Mouse (Mus musculus) thymus, adult 2 months (tissue): ENCODE data around the gene Gm8947. TPM values are rescaled to one million over a fixed set of nuclear protein-coding genes. Genes with fewer than 3 reads are reported as not detected.

Experiments used
- DNase-seq: peaks from one replicate; pipeline ENCODE4 v3.0.0; 2021
- H3K27ac ChIP-seq: fragments of 200-500 bp; 2 replicates; pipeline ENCODE4 v1.5.1; 2012; ENCODE audit warnings: low read length, control low read depth; ENCODE audit not compliant: control insufficient read depth, insufficient read depth
- H3K27me3 ChIP-seq: fragments of 200-500 bp; 2 replicates; pipeline ENCODE4 v1.6.1; 2012; ENCODE audit warnings: mild to moderate bottlenecking, low read length, moderate library complexity, mixed read lengths; ENCODE audit not compliant: control insufficient read depth, insufficient read depth
- H3K36me3 ChIP-seq: fragments of 200-500 bp; 2 replicates; pipeline ENCODE4 v1.6.1; 2012; ENCODE audit warnings: mild to moderate bottlenecking, low read length, moderate library complexity; ENCODE audit not compliant: control insufficient read depth, insufficient read depth
- H3K4me1 ChIP-seq: fragments of 200-500 bp; replicated peaks from 2 replicates; pipeline ENCODE4 v1.6.1; 2012; ENCODE audit warnings: low read length; ENCODE audit not compliant: control insufficient read depth, insufficient read depth
- H3K4me3 ChIP-seq: fragments of 200-500 bp; 2 replicates; pipeline ENCODE4 v1.5.1; 2012; ENCODE audit warnings: mild to moderate bottlenecking, low read length, control low read depth, moderate library complexity; ENCODE audit not compliant: control insufficient read depth, insufficient read depth
- CTCF ChIP-seq: fragments of 200-500 bp; IDR thresholded peaks from 2 replicates; pipeline ENCODE4 v1.5.1; 2012; ENCODE audit warnings: mild to moderate bottlenecking, control low read depth, low read length, moderate library complexity, borderline replicate concordance; ENCODE audit not compliant: control insufficient read depth, poor library complexity, insufficient read depth; ENCODE audit errors: extremely low read depth
- POLR2A ChIP-seq: fragments of 200-500 bp; IDR thresholded peaks from 2 replicates; pipeline ENCODE4 v1.6.1; 2012; ENCODE audit warnings: mild to moderate bottlenecking, low read length, control low read depth, moderate library complexity; ENCODE audit not compliant: control insufficient read depth, poor library complexity, insufficient read depth; ENCODE audit errors: extremely low read depth
- WGBS: fragments of 180-500 bp; shearing (Covaris S2); methylation state at CpG from one replicate; pipeline ENCODE4 v1.1.7; 2018; 5-methylcytosine and 5-hydroxymethylcytosine counted together
- polyA plus RNA-seq: library from polyadenylated mRNA; depleted of rRNA; stranded (reverse); fragments of >200 nt; gene quantifications from 2 replicates; pipeline ENCODE4 v1.2.3, GENCODE M21; 2012

Gm8947 gene
- polyA plus RNA-seq, 1 experiment, result not detected

DNA sequence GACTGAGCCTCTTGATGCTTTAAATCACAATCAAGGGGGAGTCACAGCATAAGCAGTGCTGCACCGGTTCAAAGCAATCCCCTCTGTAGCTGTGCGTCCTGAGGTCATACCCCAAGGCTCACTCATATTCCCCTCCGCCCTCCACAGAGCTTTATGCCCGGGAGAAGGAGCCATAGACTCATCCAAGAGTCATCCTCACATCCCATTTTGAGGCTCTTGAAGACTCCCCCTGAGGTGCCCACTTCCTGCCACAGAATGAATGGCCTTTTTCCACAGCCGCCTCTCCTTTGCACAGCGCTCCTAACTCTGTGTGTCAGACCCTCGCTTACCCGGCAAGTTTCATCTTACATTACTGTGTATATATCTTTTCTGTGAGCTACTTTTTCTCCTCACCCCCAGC, 35.3 kb downstream of the Gm8947 start:
- no peaks in the 10 kb centered on the region for H3K36me3 ChIP-seq
- no peak overlapping the region for H3K27ac ChIP-seq
- no peaks in the 10 kb centered on the region for H3K27me3 ChIP-seq
- H3K4me1 ChIP-seq, result no peaks in the 10 kb centered on the region; the same call in 1 of the 2 replicates
- DNase-seq, result no peak
- no peak for TF ChIP-seq CTCF
- TF ChIP-seq POLR2A, result no peak
- H3K4me3 ChIP-seq, result no peak overlapping the region
- WGBS, result 75% methylated on average over 8 of the region's 8 CpGs

DNA sequence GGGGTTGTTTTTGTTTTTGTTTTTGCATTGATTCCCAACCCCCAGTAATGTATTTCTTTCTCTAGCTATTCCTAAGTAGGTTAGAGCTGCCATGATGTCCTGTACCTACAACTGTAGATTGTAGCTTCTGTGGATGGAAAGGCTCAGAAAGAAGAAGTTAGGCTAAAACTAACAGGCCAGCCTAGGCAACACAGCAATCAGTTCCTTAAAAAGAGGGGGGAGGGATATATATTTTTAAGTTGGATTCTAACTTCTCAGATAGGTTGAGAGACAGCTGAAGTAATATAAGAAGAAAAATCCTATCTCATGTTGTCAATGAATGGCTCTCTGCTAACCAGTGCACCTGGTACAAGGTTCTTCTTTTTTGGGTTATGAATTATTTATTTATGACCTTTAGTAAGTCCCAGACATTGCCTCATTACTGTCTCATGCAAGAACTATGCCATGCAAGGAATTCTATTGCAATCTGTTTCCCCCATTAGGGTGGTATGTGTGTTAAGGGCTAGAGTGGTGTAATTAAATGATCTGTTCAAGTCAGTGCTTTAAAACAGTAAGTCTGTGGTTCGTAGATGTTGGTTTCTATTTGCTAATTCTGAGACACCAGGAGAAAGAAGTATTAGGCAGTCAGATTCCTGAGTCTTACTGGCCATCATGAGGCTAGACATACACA, 36.3 kb downstream of the Gm8947 start:
- no peak for TF ChIP-seq CTCF
- TF ChIP-seq POLR2A, result no peak
- H3K36me3 ChIP-seq, result no peaks in the 10 kb centered on the region
- no peak overlapping the region for H3K4me3 ChIP-seq
- no peaks in the 10 kb centered on the region for H3K27me3 ChIP-seq
- no peak overlapping the region for H3K27ac ChIP-seq
- H3K4me1 ChIP-seq, result no peaks in the 10 kb centered on the region; the same call in 1 of the 2 replicates
- no peak for DNase-seq
- 91% methylated on average over 1 of the region's 1 CpGs for WGBS

- TF ChIP-seq CTCF (no peak), POLR2A (no peak)
- H3K4me3 ChIP-seq, result no peak overlapping the region
- no peaks in the 10 kb centered on the region; the same call in none of the 2 replicates for H3K4me1 ChIP-seq
- no peaks in the 10 kb centered on the region for H3K27me3 ChIP-seq
- DNase-seq, result no peak
- WGBS, result 98% methylated on average over 3 of the region's 3 CpGs
- no peak overlapping the region for H3K27ac ChIP-seq
- H3K36me3 ChIP-seq, result no peaks in the 10 kb centered on the region
Observed at GRCm38 (mm10) chr1:151232346-151232745, 40.2 kb downstream of the Gm8947 start.

GRCm38 (mm10) chr1:151233756-151234155, 41.6 kb downstream of the Gm8947 start:
- Histone ChIP-seq H3K4me3 (no peak overlapping the region), H3K4me1 (no peaks in the 10 kb centered on the region; the same call in none of the 2 replicates), H3K36me3 (no peaks in the 10 kb centered on the region), H3K27ac (no peak overlapping the region), H3K27me3 (no peaks in the 10 kb centered on the region)
- 93% methylated on average over 3 of the region's 3 CpGs for WGBS
- TF ChIP-seq POLR2A, result no peak
- no peak for TF ChIP-seq CTCF
- DNase-seq, result no peak

- WGBS, result 98% methylated on average over 2 of the region's 2 CpGs
- H3K4me1 ChIP-seq, result no peaks in the 10 kb centered on the region; the same call in 1 of the 2 replicates
- H3K27me3 ChIP-seq, result no peaks in the 10 kb centered on the region
- no peak for DNase-seq
- TF ChIP-seq CTCF (no peak), POLR2A (no peak)
- no peak overlapping the region for H3K4me3 ChIP-seq
- no peaks in the 10 kb centered on the region for H3K36me3 ChIP-seq
- H3K27ac ChIP-seq, result no peak overlapping the region
Observed at GRCm38 (mm10) chr1:151235574-151235973, 43.4 kb downstream of the Gm8947 start.

- no peak overlapping the region for H3K27ac ChIP-seq
- DNase-seq, result no peak
- H3K27me3 ChIP-seq, result no peaks in the 10 kb centered on the region
- TF ChIP-seq POLR2A (no peak), CTCF (no peak)
- no peaks in the 10 kb centered on the region; the same call in 1 of the 2 replicates for H3K4me1 ChIP-seq
- WGBS, result 65% methylated on average over 13 of the region's 13 CpGs
- H3K36me3 ChIP-seq, result no peaks in the 10 kb centered on the region
- H3K4me3 ChIP-seq, result no peak overlapping the region
Observed at GRCm38 (mm10) chr1:151236141-151236930, 44.2 kb downstream of the Gm8947 start.
